Mouse (Mus musculus): Measurements from ENCODE around the gene Kntc1. TPM values are rescaled to one million over a fixed set of nuclear protein-coding genes. Genes with fewer than 3 reads are reported as not detected.

The Kntc1 gene
- total and polyA plus RNA-seq, 2 experiments from 2014 or later: 3.3 to 12.1 TPM

DNA sequence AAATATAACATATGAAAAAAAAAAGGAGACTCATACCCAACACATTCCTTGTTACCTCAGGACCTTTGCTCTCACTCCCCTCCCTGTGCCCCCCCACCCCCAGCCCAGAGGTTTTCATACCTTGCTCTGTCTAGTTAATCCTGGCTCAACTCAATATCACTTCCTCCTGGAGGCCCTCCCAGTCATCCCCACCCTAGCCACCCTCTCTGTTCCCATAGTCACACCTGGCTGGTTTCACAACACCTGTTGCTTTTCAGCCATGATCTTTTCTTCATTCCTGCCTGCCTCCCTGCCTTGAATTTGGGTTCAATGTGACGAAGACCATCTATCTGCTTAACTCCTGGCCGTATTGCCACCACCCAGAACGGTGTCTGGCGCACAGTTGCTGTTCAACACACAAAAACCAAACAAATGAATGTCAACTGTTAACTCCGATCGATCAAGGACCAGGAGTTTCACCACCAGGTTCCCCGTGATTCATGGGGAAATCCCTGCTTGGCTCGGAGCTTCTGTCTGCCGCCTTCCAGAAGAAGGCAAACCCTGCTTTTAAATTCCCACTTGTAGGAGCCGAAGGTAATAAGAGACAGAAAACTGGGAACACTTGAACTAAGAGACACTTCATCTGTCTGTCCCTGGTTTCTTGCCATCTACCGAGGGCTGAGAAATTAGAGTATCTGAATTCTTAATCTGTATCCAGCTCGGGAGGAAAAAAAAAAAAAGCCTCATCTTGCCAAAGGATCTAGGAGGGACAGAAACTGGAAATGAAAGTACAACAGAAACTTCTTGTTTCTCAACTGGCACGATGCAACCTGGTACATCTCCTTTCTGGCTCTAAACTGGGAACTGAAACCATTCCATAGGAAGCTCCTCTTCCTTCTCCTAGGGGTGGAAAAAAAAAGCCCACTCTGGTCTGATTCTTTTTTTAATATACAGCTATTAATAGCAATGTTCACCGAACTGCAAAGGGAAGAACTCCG lies 113.1 kb downstream of the Kntc1 start:
- no peak for DNase-seq
- WGBS: 80% methylated on average over 15 of the region's 15 CpGs

DNA sequence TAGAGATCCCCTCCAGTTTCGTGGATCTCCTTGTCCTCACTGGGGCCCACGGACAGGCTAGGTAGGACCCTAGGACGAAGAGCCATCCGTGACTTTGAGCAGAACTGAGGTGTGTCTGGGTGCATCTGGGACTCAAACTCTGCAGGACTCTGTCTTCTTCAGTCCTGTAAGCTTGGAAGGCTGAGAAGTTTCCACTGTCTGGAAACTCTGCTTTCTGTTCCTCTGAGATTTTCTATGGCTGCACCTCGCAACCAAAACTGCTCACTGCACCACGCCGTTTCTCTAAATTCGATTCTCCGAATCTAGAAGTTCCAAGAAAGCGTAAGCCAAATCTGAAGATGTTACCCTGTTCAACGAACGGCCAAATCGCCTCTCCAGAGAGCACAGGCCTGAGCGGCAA lies 114.4 kb downstream of the Kntc1 start:
- no peaks in the 10 kb centered on the region for H3K4me1 ChIP-seq (ENCODE audit: insufficient read depth)
- no peak for DNase-seq
- H3K9me3 ChIP-seq (ENCODE audit: low read length): no peaks in the 10 kb centered on the region
- no peak for ATAC-seq
- H3K9ac ChIP-seq: no peak overlapping the region
- H3K27me3 ChIP-seq (ENCODE audit: insufficient read depth, low read length): no peaks in the 10 kb centered on the region
- WGBS: 90% methylated on average over 14 of the region's 14 CpGs
- H3K4me2 ChIP-seq (ENCODE audit: low read depth): no peak overlapping the region
- H3K36me3 ChIP-seq (ENCODE audit: insufficient read depth): no peaks in the 10 kb centered on the region
- TF ChIP-seq CTCF (IDR thresholded peaks at IDR 0.05; ENCODE audit: low read depth): no peak
- no peak overlapping the region for H3K27ac ChIP-seq (ENCODE audit: low read depth, low read length)
- H3K4me3 ChIP-seq (ENCODE audit: low read depth, low read length): no peak overlapping the region

More for the DNA sequence above, 113.1 kb downstream of the Kntc1 start:
- Histone ChIP-seq H3K4me3 (ENCODE audit: low read depth, low read length) (no peak overlapping the region), H3K9ac (no peak overlapping the region), H3K36me3 (ENCODE audit: insufficient read depth) (no peaks in the 10 kb centered on the region), H3K4me2 (ENCODE audit: low read depth) (no peak overlapping the region), H3K4me1 (ENCODE audit: insufficient read depth) (no peaks in the 10 kb centered on the region), H3K9me3 (ENCODE audit: low read length) (no peaks in the 10 kb centered on the region), H3K27me3 (ENCODE audit: insufficient read depth, low read length) (no peaks in the 10 kb centered on the region), H3K27ac (ENCODE audit: low read depth, low read length) (no peak overlapping the region)
- no peak for TF ChIP-seq CTCF (IDR thresholded peaks at IDR 0.05; ENCODE audit: low read depth)
- ATAC-seq: no peak

DNA sequence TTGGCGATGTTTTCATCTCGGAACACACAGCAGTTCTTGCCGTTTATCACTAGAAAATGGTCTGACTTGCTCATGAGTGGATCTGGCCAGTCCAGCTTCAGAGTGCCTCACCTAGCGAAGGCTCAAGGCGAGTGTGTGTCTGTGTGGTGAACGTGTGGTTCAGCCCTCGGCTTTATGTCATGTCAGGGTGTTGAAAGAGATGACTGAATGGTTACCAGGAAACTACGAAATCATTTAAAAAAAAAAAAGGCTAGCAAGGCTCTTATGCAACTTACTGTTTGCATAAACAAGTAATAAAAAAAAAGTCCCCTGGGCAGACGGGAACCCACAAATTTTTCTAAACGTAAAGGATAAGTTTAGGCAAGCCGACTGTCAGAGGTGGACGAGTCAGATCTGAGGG lies 115.8 kb downstream of the Kntc1 start, which contains the start of gene Hcar2:
Gene Hcar2 (minus strand): TSS at position 135 of the 400 bp plus-strand sequence.
- no peaks in the 10 kb centered on the region for H3K36me3 ChIP-seq (ENCODE audit: insufficient read depth)
- H3K4me3 ChIP-seq (ENCODE audit: low read depth, low read length): no peak within 1 kb of the TSS
- no peaks in the 10 kb centered on the region for H3K4me1 ChIP-seq (ENCODE audit: insufficient read depth)
- no peaks in the 10 kb centered on the region for H3K9me3 ChIP-seq (ENCODE audit: low read length)
- H3K27ac ChIP-seq (ENCODE audit: low read depth, low read length): no peak within 1 kb of the TSS
- WGBS: 80% methylated on average over 12 of the region's 12 CpGs
- H3K4me2 ChIP-seq (ENCODE audit: low read depth): no peak within 1 kb of the TSS
- no peaks in the 10 kb centered on the region for H3K27me3 ChIP-seq (ENCODE audit: insufficient read depth, low read length)
- H3K9ac ChIP-seq: no peak within 1 kb of the TSS
- no peak for DNase-seq
- ATAC-seq: no peak
- no peak for TF ChIP-seq CTCF (IDR thresholded peaks at IDR 0.05; ENCODE audit: low read depth)

DNA sequence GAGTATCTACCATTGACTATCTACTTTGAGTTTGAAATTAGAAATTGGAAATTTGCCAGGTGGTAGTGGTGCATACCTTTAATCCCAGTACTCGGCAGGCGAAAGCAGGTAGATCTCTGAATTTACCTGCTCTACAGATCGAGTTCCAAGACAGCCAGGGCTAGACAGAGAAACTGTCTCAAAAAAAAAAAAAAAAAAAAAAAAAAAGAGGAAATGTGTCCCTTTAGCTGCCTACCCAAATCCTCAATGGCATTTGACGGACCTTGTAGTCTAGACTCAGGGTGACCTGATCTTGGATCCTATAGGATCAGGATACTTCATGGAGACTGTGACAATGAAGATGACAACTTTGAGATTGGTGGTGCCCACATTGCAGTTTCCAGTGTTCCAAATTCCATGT lies 116.9 kb downstream of the Kntc1 start:
- no peak overlapping the region for H3K27ac ChIP-seq (ENCODE audit: low read depth, low read length)
- H3K9me3 ChIP-seq (ENCODE audit: low read length): no peaks in the 10 kb centered on the region
- DNase-seq (no peak), ATAC-seq (no peak)
- 85% methylated on average over 4 of the region's 4 CpGs for WGBS
- H3K4me2 ChIP-seq (ENCODE audit: low read depth): no peak overlapping the region
- no peak overlapping the region for H3K9ac ChIP-seq
- H3K36me3 ChIP-seq (ENCODE audit: insufficient read depth): no peaks in the 10 kb centered on the region
- no peaks in the 10 kb centered on the region for H3K4me1 ChIP-seq (ENCODE audit: insufficient read depth)
- no peak overlapping the region for H3K4me3 ChIP-seq (ENCODE audit: low read depth, low read length)
- no peak for TF ChIP-seq CTCF (IDR thresholded peaks at IDR 0.05; ENCODE audit: low read depth)
- no peaks in the 10 kb centered on the region for H3K27me3 ChIP-seq (ENCODE audit: insufficient read depth, low read length)

- H3K4me1 ChIP-seq (ENCODE audit: insufficient read depth): no peaks in the 10 kb centered on the region
- no peaks in the 10 kb centered on the region for H3K9me3 ChIP-seq (ENCODE audit: low read length)
- no peak overlapping the region for H3K27ac ChIP-seq (ENCODE audit: low read depth, low read length)
- H3K36me3 ChIP-seq (ENCODE audit: insufficient read depth): no peaks in the 10 kb centered on the region
- no peak overlapping the region for H3K9ac ChIP-seq
- ATAC-seq (no peak), DNase-seq (no peak)
- no peak for TF ChIP-seq CTCF (IDR thresholded peaks at IDR 0.05; ENCODE audit: low read depth)
- H3K4me3 ChIP-seq (ENCODE audit: low read depth, low read length): no peak overlapping the region
- H3K4me2 ChIP-seq (ENCODE audit: low read depth): no peak overlapping the region
- no peaks in the 10 kb centered on the region for H3K27me3 ChIP-seq (ENCODE audit: insufficient read depth, low read length)
- WGBS: 81% methylated on average over 4 of the region's 4 CpGs
These were observed 120.1 kb downstream of the Kntc1 start for GRCm38 (mm10) chr5:123869615-123870014.

Other genes starting within 250 kb of the Kntc1 start
- gene B3gnt4, start 239.3 kb upstream of the Kntc1 start, total RNA-seq (2014; rRNA removed): 2.2 and 2.5 TPM in 2 replicates
- gene B3gnt4, start 239.3 kb upstream of the Kntc1 start, polyA plus RNA-seq (2015; fragmentation: Nextera tagmentation; extraction: Ambion mirVana): 1.3 and 1.7 TPM in 2 replicates
- 71.6 and 73.2 TPM in 2 replicates for gene Diablo, start 225.5 kb upstream of the Kntc1 start, total RNA-seq (2014; rRNA removed)
- gene Diablo, start 225.5 kb upstream of the Kntc1 start, polyA plus RNA-seq (2015; fragmentation: Nextera tagmentation; extraction: Ambion mirVana): 94.3 and 97.6 TPM in 2 replicates
- 0.69 and 3.7 TPM in 2 replicates for gene Gm49027, start 224.2 kb upstream of the Kntc1 start, total RNA-seq (2014; rRNA removed)
- gene Gm49027, start 224.2 kb upstream of the Kntc1 start, polyA plus RNA-seq (2015; fragmentation: Nextera tagmentation; extraction: Ambion mirVana): 4.1 and 4.4 TPM in 2 replicates
- 53.6 and 63.1 TPM in 2 replicates for gene Vps33a, start 176.7 kb upstream of the Kntc1 start, total RNA-seq (2014; rRNA removed)
- 34.2 and 43.2 TPM in 2 replicates for gene Vps33a, start 176.7 kb upstream of the Kntc1 start, polyA plus RNA-seq (2015; fragmentation: Nextera tagmentation; extraction: Ambion mirVana)
- 89.8 and 102 TPM in 2 replicates for gene Clip1, start 65.1 kb upstream of the Kntc1 start, total RNA-seq (2014; rRNA removed)
- 52.2 and 73.1 TPM in 2 replicates for gene Clip1, start 65.1 kb upstream of the Kntc1 start, polyA plus RNA-seq (2015; fragmentation: Nextera tagmentation; extraction: Ambion mirVana)
- gene Zcchc8, start 28.6 kb upstream of the Kntc1 start, total RNA-seq (2014; rRNA removed): 25.8 and 32.1 TPM in 2 replicates
- 39.8 and 54.1 TPM in 2 replicates for gene Zcchc8, start 28.6 kb upstream of the Kntc1 start, polyA plus RNA-seq (2015; fragmentation: Nextera tagmentation; extraction: Ambion mirVana)
- 97.4 and 118 TPM in 2 replicates for gene Rsrc2, start 302 bp upstream of the Kntc1 start, total RNA-seq (2014; rRNA removed)
- gene Rsrc2, start 302 bp upstream of the Kntc1 start, polyA plus RNA-seq (2015; fragmentation: Nextera tagmentation; extraction: Ambion mirVana): 122 and 126 TPM in 2 replicates
- gene Hcar2, start 115.8 kb downstream of the Kntc1 start, total RNA-seq (2014; rRNA removed): not detected in 2 replicates
- not detected in 2 replicates for gene Hcar2, start 115.8 kb downstream of the Kntc1 start, polyA plus RNA-seq (2015; fragmentation: Nextera tagmentation; extraction: Ambion mirVana)
- 0.62 and 1.00 TPM in 2 replicates for gene Hcar1, start 130.3 kb downstream of the Kntc1 start, total RNA-seq (2014; rRNA removed)
- 0.60 and 0.61 TPM in 2 replicates for gene Hcar1, start 130.3 kb downstream of the Kntc1 start, polyA plus RNA-seq (2015; fragmentation: Nextera tagmentation; extraction: Ambion mirVana)
- gene Denr, start 157.5 kb downstream of the Kntc1 start, total RNA-seq (2014; rRNA removed): 25.2 and 25.3 TPM in 2 replicates
- 128 and 130 TPM in 2 replicates for gene Denr, start 157.5 kb downstream of the Kntc1 start, polyA plus RNA-seq (2015; fragmentation: Nextera tagmentation; extraction: Ambion mirVana)
- 0.38 and 0.57 TPM in 2 replicates for gene Gm43518, start 177.7 kb downstream of the Kntc1 start, total RNA-seq (2014; rRNA removed)
- gene Gm43518, start 177.7 kb downstream of the Kntc1 start, polyA plus RNA-seq (2015; fragmentation: Nextera tagmentation; extraction: Ambion mirVana): 0.30 and 1.2 TPM in 2 replicates
- gene Ccdc62, start 181.0 kb downstream of the Kntc1 start, total RNA-seq (2014; rRNA removed): 3.6 and 3.7 TPM in 2 replicates
- 3.3 and 3.7 TPM in 2 replicates for gene Ccdc62, start 181.0 kb downstream of the Kntc1 start, polyA plus RNA-seq (2015; fragmentation: Nextera tagmentation; extraction: Ambion mirVana)
- gene Hip1r, start 223.9 kb downstream of the Kntc1 start, total RNA-seq (2014; rRNA removed): 52.2 and 55.0 TPM in 2 replicates
- 22.2 and 29.8 TPM in 2 replicates for gene Hip1r, start 223.9 kb downstream of the Kntc1 start, polyA plus RNA-seq (2015; fragmentation: Nextera tagmentation; extraction: Ambion mirVana)

Measured in forebrain, postnatal 0 days (tissue).